Mouse (Mus musculus) kidney, embryonic 15.5 days (tissue): ENCODE results near the gene Nde1. TPM values are rescaled to one million over a fixed set of nuclear protein-coding genes. Genes with fewer than 3 reads are reported as not detected.

Experiments
- ATAC-seq: fragments of 200-750 bp; cut with Nextera tagmentation; replicated peaks from 2 replicates; pipeline ENCODE4 v1.8.0; 2017; ENCODE audit warnings: moderate TSS enrichment; ENCODE audit not compliant: low FRiP score
- H3K27ac ChIP-seq: fragments of 300-500 bp; sonication (generic); 2 replicates; pipeline ENCODE4 v1.5.1; 2015; ENCODE audit warnings: mild to moderate bottlenecking, inconsistent platforms
- H3K27me3 ChIP-seq: fragments of 300-500 bp; sonication (generic); 2 replicates; pipeline ENCODE4 v1.6.1; 2015; ENCODE audit warnings: inconsistent platforms
- H3K36me3 ChIP-seq: fragments of 300-500 bp; sonication (generic); 2 replicates; pipeline ENCODE4 v1.6.1; 2015; ENCODE audit warnings: inconsistent platforms
- H3K4me1 ChIP-seq: fragments of 300-500 bp; sonication (generic); 2 replicates; pipeline ENCODE4 v1.6.1; 2015; ENCODE audit warnings: inconsistent platforms
- H3K4me2 ChIP-seq: fragments of 300-500 bp; sonication (generic); 2 replicates; pipeline ENCODE4 v1.6.1; 2015; ENCODE audit warnings: moderate library complexity, mild to moderate bottlenecking, inconsistent platforms
- H3K4me3 ChIP-seq: fragments of 300-500 bp; sonication (generic); replicated peaks from 2 replicates; pipeline ENCODE4 v1.5.1; 2015; ENCODE audit warnings: mild to moderate bottlenecking, inconsistent platforms
- H3K9ac ChIP-seq: fragments of 300-500 bp; sonication (generic); 2 replicates; pipeline ENCODE4 v1.6.1; 2015; ENCODE audit warnings: mild to moderate bottlenecking, inconsistent platforms
- H3K9me3 ChIP-seq: fragments of 300-500 bp; sonication (generic); replicated peaks from 2 replicates; pipeline ENCODE4 v1.6.1; 2016; ENCODE audit warnings: inconsistent platforms
- WGBS: fragments of 180-500 bp; shearing (Covaris S2); methylation state at CpG from one replicate; pipeline ENCODE4 v1.1.7; 2015; ENCODE audit warnings: mixed read lengths; 5-methylcytosine and 5-hydroxymethylcytosine counted together
- microRNA counts: library from miRNA; unstranded; fragments of <30 nt; microRNA quantifications from one replicate; lab custom pipeline; 2016
- microRNA-seq: library from miRNA; unstranded; fragments of <30 nt; microRNA quantifications from one replicate; pipeline ENCODE4, GENCODE M21; 2016
- polyA plus RNA-seq: library from polyadenylated mRNA; unstranded; fragments of >200 nt; fragmentation: Nextera tagmentation; extraction: Ambion mirVana; gene quantifications from 2 replicates; pipeline ENCODE4 v1.2.1, GENCODE M21; 2015

The Nde1 gene
- polyA plus RNA-seq, 1 experiment from 2014 or later: 126 TPM

DNA sequence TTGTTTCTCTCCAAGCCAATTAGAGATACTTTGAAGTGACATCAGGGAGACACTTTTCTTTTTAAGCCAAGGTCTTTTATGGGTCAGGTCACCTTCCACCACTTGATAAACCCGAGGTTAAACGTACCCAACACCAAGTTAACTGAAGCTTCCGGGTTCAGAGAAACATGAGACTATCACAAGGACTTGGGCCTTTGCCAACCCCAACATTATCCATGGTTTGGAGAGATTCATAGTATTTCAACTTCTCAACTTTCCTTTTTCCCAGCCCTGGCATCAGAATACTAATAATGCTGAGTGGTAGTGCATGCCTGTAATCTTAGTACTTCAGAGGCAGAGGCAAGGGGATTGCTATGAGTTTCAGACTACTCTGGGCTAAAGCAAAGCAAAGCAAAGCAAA, 79.0 kb downstream of the Nde1 start:
- no peak overlapping the region for H3K9ac ChIP-seq
- ATAC-seq: no peak
- no peak overlapping the region for H3K4me3 ChIP-seq
- WGBS: 44% methylated on average over 3 of the region's 3 CpGs
- no peak overlapping the region for H3K4me2 ChIP-seq
- no peaks in the 10 kb centered on the region for H3K4me1 ChIP-seq
- no peak overlapping the region for H3K27ac ChIP-seq
- no peaks in the 10 kb centered on the region for H3K36me3 ChIP-seq
- no peaks in the 10 kb centered on the region for H3K9me3 ChIP-seq
- H3K27me3 ChIP-seq: no peaks in the 10 kb centered on the region

MicroRNA genes within 50 kb of the gene (microRNA counts, 519-probe panel; counts per million panel counts)
- 2,467 counts per million, percentile 41 among the panel's probes with 10 or more counts for microRNA mmu-miR-484 (lab: Ali Mortazavi, UCI)

Small RNA genes lying within 50 kb of the gene (microRNA-seq; reads per million reads assigned to microRNA genes)
- gene Gm27671: not detected
- 1,727 reads per million, percentile 83 among the genes with 10 or more reads in this experiment for gene Mir484

Other genes with a start within 250 kb of the Nde1 start
- 1.6 and 2.2 TPM in 2 replicates for gene 2900011O08Rik, start 176.7 kb upstream of the Nde1 start, polyA plus RNA-seq
- 0.08 TPM in 1 of 2 replicates, not detected in the other for gene Ifitm7, start 176.4 kb upstream of the Nde1 start, polyA plus RNA-seq
- gene Marf1, start 76 bp downstream of the Nde1 start, polyA plus RNA-seq: 16.8 and 18.7 TPM in 2 replicates
- 7.0 and 30.6 TPM in 2 replicates for gene Myh11, start 128.1 kb downstream of the Nde1 start, polyA plus RNA-seq
- 141 and 148 TPM in 2 replicates for gene Fopnl, start 154.1 kb downstream of the Nde1 start, polyA plus RNA-seq
- 13.3 and 13.5 TPM in 2 replicates for gene Abcc1, start 198.3 kb downstream of the Nde1 start, polyA plus RNA-seq